Mouse (Mus musculus): ENCODE measurements around the gene Iqsec2. TPM values are rescaled to one million over a fixed set of nuclear protein-coding genes. Genes with fewer than 3 reads are reported as not detected.

Gene Iqsec2
- total and polyA plus RNA-seq, 2 experiments from 2014 or later, result 51.7 to 131 TPM

DNA sequence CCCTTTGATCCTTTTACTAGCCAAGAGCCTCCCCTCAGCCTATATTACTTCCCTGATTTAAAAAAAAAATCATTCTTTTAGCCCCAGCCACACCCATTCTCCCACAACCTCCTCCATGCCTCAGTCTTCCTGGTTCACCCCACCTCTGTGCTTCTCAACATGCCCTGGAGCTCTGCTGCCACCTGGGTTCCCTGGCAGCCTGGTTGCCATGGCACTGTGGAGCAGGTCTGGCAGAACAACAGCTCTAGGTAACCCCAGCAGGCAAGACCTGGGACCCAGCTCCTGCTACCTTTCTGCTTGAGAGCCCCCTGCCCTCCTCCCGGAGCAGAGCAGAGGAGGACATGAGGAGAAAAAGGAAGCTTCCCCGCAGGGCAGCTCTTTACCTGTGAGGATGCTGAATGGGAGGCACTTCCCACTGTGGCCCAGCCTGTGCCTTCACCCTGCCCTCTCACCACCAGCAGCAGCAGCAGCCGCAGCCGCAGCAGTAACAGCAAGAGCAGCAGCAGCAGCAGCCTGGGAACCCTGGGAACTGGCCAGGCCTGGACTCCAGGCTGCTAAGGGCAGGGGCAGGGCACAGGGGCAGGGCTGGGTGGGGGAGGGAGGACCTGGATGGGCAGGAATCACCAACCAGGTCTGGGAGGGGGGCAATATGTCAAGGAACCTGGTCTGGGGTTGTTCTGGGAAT lies 57.8 kb downstream of the Iqsec2 start:
- no peak for TF ChIP-seq CTCF (IDR thresholded peaks at IDR 0.05; ENCODE audit: low read depth)
- no peak for TF ChIP-seq EP300 (IDR thresholded peaks at IDR 0.05; ENCODE audit: low read depth)
- DNase-seq (ENCODE audit: low spot score), result no peak
- WGBS, result 25% methylated on average over 4 of the region's 4 CpGs

DNA sequence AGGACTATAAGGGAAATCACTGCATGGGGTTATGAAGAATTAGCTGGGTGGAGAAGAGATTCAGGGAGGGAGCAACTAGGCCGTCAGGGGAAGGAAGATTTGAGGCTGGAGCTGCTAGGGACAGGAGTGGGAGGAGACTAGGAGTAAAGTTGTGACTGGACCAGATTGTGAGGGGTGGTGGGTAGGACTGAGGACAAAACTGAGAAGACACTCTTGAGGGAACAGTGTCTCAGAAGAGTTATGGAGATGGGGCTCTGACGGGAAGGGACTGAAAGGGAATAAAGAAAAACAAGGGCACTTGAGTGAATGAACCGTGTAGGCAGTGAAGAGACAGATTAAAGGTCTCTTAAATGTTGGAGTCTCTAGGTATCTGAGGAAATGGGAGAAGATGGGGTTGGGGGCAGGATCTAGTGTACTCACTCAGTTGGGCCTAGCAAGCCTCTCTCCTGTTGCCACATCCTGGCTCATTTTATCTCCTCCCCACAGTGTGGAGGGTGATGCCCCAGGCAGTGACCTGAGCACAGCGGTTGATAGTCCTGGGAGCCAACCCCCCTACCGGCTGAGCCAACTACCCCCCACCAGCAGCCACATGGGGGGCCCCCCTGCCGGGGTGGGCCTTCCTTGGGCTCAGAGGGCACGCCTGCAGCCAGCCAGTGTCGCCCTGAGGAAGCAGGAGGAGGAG lies 58.5 kb downstream of the Iqsec2 start:
- Histone ChIP-seq H3K9me3 (replicated peaks; ENCODE audit: control insufficient read depth, low read length) (no peaks in the 10 kb centered on the region), H3K9ac (replicated peaks; ENCODE audit: low read depth, low read length) (no peak overlapping the region), H3K4me3 (ENCODE audit: low read depth, low read length) (no peak overlapping the region), H3K27ac (ENCODE audit: low read depth) (no peak overlapping the region), H3K4me1 (ENCODE audit: control insufficient read depth, insufficient read depth) (no peaks in the 10 kb centered on the region), H3K4me2 (ENCODE audit: low read depth, low read length) (no peak overlapping the region), H3K27me3 (ENCODE audit: control insufficient read depth, insufficient read depth, low read length) (peaks cover 4% of the 10 kb centered on the region; the same call in 1 of the 2 replicates), H3K36me3 (replicated peaks; ENCODE audit: control insufficient read depth, insufficient read depth, low read length) (peaks cover 10% of the 10 kb centered on the region; the same call in 1 of the 2 replicates)
- TF ChIP-seq EP300 (IDR thresholded peaks at IDR 0.05; ENCODE audit: low read depth) (no peak), CTCF (IDR thresholded peaks at IDR 0.05; ENCODE audit: low read depth) (no peak)
- no peak for ATAC-seq (ENCODE audit: insufficient read depth, low read depth)
- DNase-seq (ENCODE audit: low spot score), result no peak
- 37% methylated on average over 8 of the region's 8 CpGs for WGBS

More for the DNA sequence above, 57.8 kb downstream of the Iqsec2 start:
- Histone ChIP-seq H3K4me2 (ENCODE audit: low read depth, low read length) (no peak overlapping the region), H3K9ac (replicated peaks; ENCODE audit: low read depth, low read length) (no peak overlapping the region), H3K36me3 (replicated peaks; ENCODE audit: control insufficient read depth, insufficient read depth, low read length) (peaks cover 10% of the 10 kb centered on the region; the same call in 1 of the 2 replicates), H3K4me1 (ENCODE audit: control insufficient read depth, insufficient read depth) (no peaks in the 10 kb centered on the region), H3K4me3 (ENCODE audit: low read depth, low read length) (no peak overlapping the region), H3K27me3 (ENCODE audit: control insufficient read depth, insufficient read depth, low read length) (peaks cover 4% of the 10 kb centered on the region; the same call in 1 of the 2 replicates), H3K27ac (ENCODE audit: low read depth) (no peak overlapping the region), H3K9me3 (replicated peaks; ENCODE audit: control insufficient read depth, low read length) (no peaks in the 10 kb centered on the region)
- no peak for ATAC-seq (ENCODE audit: insufficient read depth, low read depth)

DNA sequence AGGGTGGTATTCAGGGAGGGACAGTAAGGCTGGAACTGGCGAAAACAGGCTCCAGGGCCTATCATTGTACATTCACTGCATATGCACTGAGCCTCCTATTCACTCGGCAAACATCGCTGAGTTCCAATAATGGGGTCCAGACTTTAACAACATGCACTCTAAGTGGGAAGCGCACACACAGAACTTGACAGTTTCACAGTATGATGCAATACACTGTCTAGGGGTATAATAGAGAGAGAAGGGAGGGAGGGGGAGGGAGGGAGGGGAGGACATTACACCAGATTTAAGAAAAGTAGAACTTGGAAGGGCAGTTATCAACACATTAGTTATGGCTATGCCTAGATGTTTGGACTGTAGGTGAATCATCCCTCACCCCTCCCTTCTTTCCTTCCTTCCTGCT lies 59.2 kb downstream of the Iqsec2 start:
- Histone ChIP-seq H3K4me2 (ENCODE audit: low read depth, low read length) (no peak overlapping the region), H3K27me3 (ENCODE audit: control insufficient read depth, insufficient read depth, low read length) (peaks cover 4% of the 10 kb centered on the region; the same call in 1 of the 2 replicates), H3K4me1 (ENCODE audit: control insufficient read depth, insufficient read depth) (no peaks in the 10 kb centered on the region), H3K4me3 (ENCODE audit: low read depth, low read length) (no peak overlapping the region), H3K9me3 (replicated peaks; ENCODE audit: control insufficient read depth, low read length) (no peaks in the 10 kb centered on the region), H3K36me3 (replicated peaks; ENCODE audit: control insufficient read depth, insufficient read depth, low read length) (peaks cover 10% of the 10 kb centered on the region; the same call in 1 of the 2 replicates), H3K27ac (ENCODE audit: low read depth) (no peak overlapping the region), H3K9ac (replicated peaks; ENCODE audit: low read depth, low read length) (no peak overlapping the region)
- WGBS, result 76% methylated on average over 4 of the region's 4 CpGs
- ATAC-seq (ENCODE audit: insufficient read depth, low read depth), result no peak
- TF ChIP-seq CTCF (IDR thresholded peaks at IDR 0.05; ENCODE audit: low read depth), result no peak
- TF ChIP-seq EP300 (IDR thresholded peaks at IDR 0.05; ENCODE audit: low read depth), result no peak
- DNase-seq (ENCODE audit: low spot score), result no peak

DNA sequence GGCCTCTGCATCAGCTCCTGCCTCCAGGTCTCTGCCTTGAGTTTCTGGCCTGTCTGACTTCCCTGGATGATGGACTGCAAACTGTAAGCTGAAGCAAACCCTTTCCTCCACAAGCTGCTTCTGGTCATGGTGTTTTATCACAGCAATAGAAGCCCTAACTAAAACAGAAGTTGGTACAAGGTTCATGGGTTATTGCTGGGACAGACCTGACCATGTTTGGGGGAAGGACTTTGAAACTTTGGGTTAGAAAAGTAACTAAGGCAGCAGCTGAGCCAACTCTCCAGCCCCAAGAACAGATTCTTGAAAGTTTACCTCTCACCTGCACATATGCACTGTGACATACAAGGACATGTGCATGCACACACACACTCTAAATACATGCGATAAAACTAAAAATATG lies 61.4 kb downstream of the Iqsec2 start:
- 90% methylated on average over 1 of the region's 1 CpGs for WGBS
- no peaks in the 10 kb centered on the region for H3K4me1 ChIP-seq (ENCODE audit: control insufficient read depth, insufficient read depth)
- peaks cover 7% of the 10 kb centered on the region; the same call in 1 of the 2 replicates for H3K27me3 ChIP-seq (ENCODE audit: control insufficient read depth, insufficient read depth, low read length)
- H3K36me3 ChIP-seq (replicated peaks; ENCODE audit: control insufficient read depth, insufficient read depth, low read length), result peaks cover 10% of the 10 kb centered on the region; the same call in 1 of the 2 replicates
- no peak overlapping the region for H3K9ac ChIP-seq (replicated peaks; ENCODE audit: low read depth, low read length)
- no peak overlapping the region for H3K4me2 ChIP-seq (ENCODE audit: low read depth, low read length)
- ATAC-seq (ENCODE audit: insufficient read depth, low read depth), result no peak
- H3K27ac ChIP-seq (ENCODE audit: low read depth), result no peak overlapping the region
- no peak for TF ChIP-seq CTCF (IDR thresholded peaks at IDR 0.05; ENCODE audit: low read depth)
- no peak overlapping the region for H3K4me3 ChIP-seq (ENCODE audit: low read depth, low read length)
- no peaks in the 10 kb centered on the region for H3K9me3 ChIP-seq (replicated peaks; ENCODE audit: control insufficient read depth, low read length)
- no peak for DNase-seq (ENCODE audit: low spot score)

DNA sequence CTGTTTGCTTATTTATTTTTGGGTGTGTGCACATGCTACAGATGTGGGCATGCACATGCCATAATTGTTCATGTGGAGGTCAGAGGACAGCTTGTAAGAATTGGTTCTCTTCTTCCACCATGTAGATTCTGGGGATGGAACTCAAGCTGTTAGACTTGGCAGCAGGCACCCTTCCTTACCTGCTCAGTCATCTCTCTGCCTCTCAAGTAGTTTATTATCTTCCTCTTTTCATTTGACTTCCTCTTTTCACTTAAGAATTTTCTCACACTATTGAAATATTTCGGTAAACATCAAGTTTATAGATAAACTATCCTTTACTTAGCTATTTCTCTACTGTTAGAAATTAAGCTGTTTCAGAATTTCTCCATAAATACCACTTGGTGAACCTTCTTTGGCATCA lies 70.6 kb downstream of the Iqsec2 start:
- Histone ChIP-seq H3K4me1 (ENCODE audit: control insufficient read depth, insufficient read depth) (no peaks in the 10 kb centered on the region), H3K27me3 (ENCODE audit: control insufficient read depth, insufficient read depth, low read length) (no peaks in the 10 kb centered on the region; the same call in 1 of the 2 replicates), H3K4me2 (ENCODE audit: low read depth, low read length) (no peak overlapping the region), H3K27ac (ENCODE audit: low read depth) (no peak overlapping the region), H3K4me3 (ENCODE audit: low read depth, low read length) (no peak overlapping the region), H3K9ac (replicated peaks; ENCODE audit: low read depth, low read length) (no peak overlapping the region), H3K9me3 (replicated peaks; ENCODE audit: control insufficient read depth, low read length) (no peaks in the 10 kb centered on the region), H3K36me3 (replicated peaks; ENCODE audit: control insufficient read depth, insufficient read depth, low read length) (peaks cover 3% of the 10 kb centered on the region; the same call in 1 of the 2 replicates)
- DNase-seq (ENCODE audit: low spot score) (no peak), ATAC-seq (ENCODE audit: insufficient read depth, low read depth) (no peak)
- 71% methylated on average over 1 of the region's 1 CpGs for WGBS
- TF ChIP-seq EP300 (IDR thresholded peaks at IDR 0.05; ENCODE audit: low read depth) (no peak), CTCF (IDR thresholded peaks at IDR 0.05; ENCODE audit: low read depth) (no peak)
